Mouse (Mus musculus) forebrain, embryonic 11.5 days (tissue): ENCODE measurements at regions not wholly inside any gene's neighbourhood (a gene's known extent, or its start where the extent isn't known, plus 50 kb on each side); places are given as distances from the start of the nearest gene placed in this dataset.

Experiments
- ATAC-seq: fragments of 200-750 bp; cut with Nextera tagmentation; replicated peaks from 2 replicates; pipeline ENCODE4 v1.8.0; 2017; ENCODE audit warnings: moderate TSS enrichment; ENCODE audit not compliant: low FRiP score
- DNase-seq: peaks from one replicate; pipeline ENCODE4 v3.0.0-alpha.2; 2017; ENCODE audit warnings: low spot score
- H3K27ac ChIP-seq: fragments of 300-500 bp; sonication (generic); 2 replicates; pipeline ENCODE4 v1.5.1; 2014; ENCODE audit warnings: low read depth, low read length
- H3K27me3 ChIP-seq: fragments of 300-500 bp; sonication (generic); 2 replicates; pipeline ENCODE4 v1.6.1; 2014; ENCODE audit warnings: mild to moderate bottlenecking, low read length, mixed read lengths; ENCODE audit not compliant: control insufficient read depth, insufficient read depth
- H3K36me3 ChIP-seq: fragments of 300-500 bp; sonication (generic); 2 replicates; pipeline ENCODE4 v1.6.1; 2014; ENCODE audit warnings: mild to moderate bottlenecking, low read length, moderate library complexity, mixed read lengths; ENCODE audit not compliant: control insufficient read depth, insufficient read depth
- H3K4me1 ChIP-seq: fragments of 300-500 bp; sonication (generic); replicated peaks from 2 replicates; pipeline ENCODE4 v1.6.1; 2014; ENCODE audit warnings: low read length, mixed read lengths; ENCODE audit not compliant: control insufficient read depth, insufficient read depth
- H3K4me2 ChIP-seq: fragments of 300-500 bp; sonication (generic); 2 replicates; pipeline ENCODE4 v1.6.1; 2014; ENCODE audit warnings: low read depth, mild to moderate bottlenecking, low read length, moderate library complexity, mixed read lengths; ENCODE audit not compliant: severe bottlenecking
- H3K4me3 ChIP-seq: fragments of 300-500 bp; sonication (generic); 2 replicates; pipeline ENCODE4 v1.5.1; 2014; ENCODE audit warnings: low read depth, low read length
- H3K9ac ChIP-seq: fragments of 300-500 bp; sonication (generic); 2 replicates; pipeline ENCODE4 v1.6.1; 2014; ENCODE audit warnings: low read length
- H3K9me3 ChIP-seq: fragments of 300-500 bp; sonication (generic); 2 replicates; pipeline ENCODE4 v1.6.1; 2016; ENCODE audit warnings: low read length, mixed read lengths; ENCODE audit not compliant: control insufficient read depth
- WGBS: fragments of 180-500 bp; shearing (Covaris S2); extraction: QIAGEN DNeasy Blood & Tissue Kit; methylation state at CpG from one replicate; pipeline ENCODE4 v1.1.7; 2014; 5-methylcytosine and 5-hydroxymethylcytosine counted together

GRCm38 (mm10) chr3:149519575-149519929 lies 529.2 kb upstream of the Adgrl2 start:
- H3K9me3 ChIP-seq = no peaks in the 10 kb centered on the region
- no peaks in the 10 kb centered on the region for H3K36me3 ChIP-seq
- H3K4me2 ChIP-seq = peak overlapping the region; percentile 86
- H3K27me3 ChIP-seq = peaks cover 5% of the 10 kb centered on the region; the same call in 1 of the 2 replicates
- 0 out of 2 replicates have a peak, but pooled peaks cover 6% of the 10 kb centered on the region for H3K4me1 ChIP-seq
- no peak overlapping the region for H3K27ac ChIP-seq
- peak overlapping the region; percentile 53 for H3K9ac ChIP-seq
- peak overlapping the region; percentile 39 for H3K4me3 ChIP-seq
- DNase-seq = no peak
- 21% methylated on average over 15 of the region's 15 CpGs for WGBS
- peak; percentile 24 for ATAC-seq

GRCm38 (mm10) chr3:149518928-149519574 lies 528.7 kb upstream of the Adgrl2 start:
- no peaks in the 10 kb centered on the region for H3K9me3 ChIP-seq
- no peak overlapping the region for H3K27ac ChIP-seq
- H3K4me1 ChIP-seq = 0 out of 2 replicates have a peak, but pooled peaks cover 6% of the 10 kb centered on the region
- peak overlapping the region; percentile 86 for H3K4me2 ChIP-seq
- DNase-seq (peak; percentile 69), ATAC-seq (peak; percentile 76)
- H3K36me3 ChIP-seq = no peaks in the 10 kb centered on the region
- peak overlapping the region; percentile 53 for H3K9ac ChIP-seq
- H3K4me3 ChIP-seq = peak overlapping the region; percentile 39
- WGBS = 3% methylated on average over 27 of the region's 27 CpGs
- peaks cover 5% of the 10 kb centered on the region; the same call in 1 of the 2 replicates for H3K27me3 ChIP-seq

GRCm38 (mm10) chr3:149517537-149517936 lies 527.2 kb upstream of the Adgrl2 start:
- Histone ChIP-seq H3K4me2 (no peak overlapping the region), H3K9me3 (no peaks in the 10 kb centered on the region), H3K36me3 (no peaks in the 10 kb centered on the region), H3K27ac (no peak overlapping the region), H3K9ac (no peak overlapping the region), H3K4me1 (0 out of 2 replicates have a peak, but pooled peaks cover 6% of the 10 kb centered on the region), H3K27me3 (peaks cover 5% of the 10 kb centered on the region; the same call in 1 of the 2 replicates), H3K4me3 (no peak overlapping the region)
- 74% methylated on average over 11 of the region's 11 CpGs for WGBS
- DNase-seq (no peak), ATAC-seq (no peak)

GRCm38 (mm10) chr3:149509178-149509577 lies 518.8 kb upstream of the Adgrl2 start:
- no peak overlapping the region for H3K9ac ChIP-seq
- H3K36me3 ChIP-seq = no peaks in the 10 kb centered on the region
- H3K4me1 ChIP-seq = no peaks in the 10 kb centered on the region
- no peak for DNase-seq
- no peaks in the 10 kb centered on the region for H3K27me3 ChIP-seq
- no peak overlapping the region for H3K4me3 ChIP-seq
- WGBS = 94% methylated on average over 6 of the region's 6 CpGs
- no peak overlapping the region for H3K4me2 ChIP-seq
- no peak for ATAC-seq
- H3K9me3 ChIP-seq = no peaks in the 10 kb centered on the region
- H3K27ac ChIP-seq = no peak overlapping the region

- H3K36me3 ChIP-seq = no peaks in the 10 kb centered on the region
- H3K4me1 ChIP-seq = no peaks in the 10 kb centered on the region
- whole genome bisulfite sequencing = 95% methylated on average over 10 of the region's 10 CpGs
- H3K27me3 ChIP-seq = no peaks in the 10 kb centered on the region
- ATAC-seq (no peak), DNase-seq (no peak)
- H3K9me3 ChIP-seq = no peaks in the 10 kb centered on the region
- H3K4me3 ChIP-seq = no peak overlapping the region
- no peak overlapping the region for H3K9ac ChIP-seq
- no peak overlapping the region for H3K4me2 ChIP-seq
- no peak overlapping the region for H3K27ac ChIP-seq
Measured at GRCm38 (mm10) chr3:149508671-149509070, 518.3 kb upstream of the Adgrl2 start.

GRCm38 (mm10) chr3:149505692-149506091 lies 515.3 kb upstream of the Adgrl2 start:
- no peak for ATAC-seq
- Histone ChIP-seq H3K9ac (no peak overlapping the region), H3K4me3 (no peak overlapping the region), H3K4me1 (no peaks in the 10 kb centered on the region), H3K27ac (no peak overlapping the region), H3K27me3 (no peaks in the 10 kb centered on the region), H3K9me3 (no peaks in the 10 kb centered on the region), H3K36me3 (no peaks in the 10 kb centered on the region), H3K4me2 (no peak overlapping the region)
- 88% methylated on average over 9 of the region's 9 CpGs for WGBS
- DNase-seq = no peak

GRCm38 (mm10) chr3:149503992-149504391 lies 513.6 kb upstream of the Adgrl2 start:
- no peak overlapping the region for H3K27ac ChIP-seq
- WGBS = 94% methylated on average over 2 of the region's 2 CpGs

GRCm38 (mm10) chr3:149500130-149500529 lies 509.8 kb upstream of the Adgrl2 start:
- H3K27me3 ChIP-seq = no peaks in the 10 kb centered on the region
- no peak overlapping the region for H3K4me2 ChIP-seq
- no peak overlapping the region for H3K9ac ChIP-seq
- DNase-seq (no peak), ATAC-seq (no peak)
- no peak overlapping the region for H3K27ac ChIP-seq
- no peaks in the 10 kb centered on the region for H3K4me1 ChIP-seq
- no peaks in the 10 kb centered on the region for H3K36me3 ChIP-seq
- no peaks in the 10 kb centered on the region for H3K9me3 ChIP-seq
- WGBS = 82% methylated on average over 3 of the region's 3 CpGs
- H3K4me3 ChIP-seq = no peak overlapping the region

More at GRCm38 (mm10) chr3:149503992-149504391, 513.6 kb upstream of the Adgrl2 start:
- Histone ChIP-seq H3K9me3 (no peaks in the 10 kb centered on the region), H3K4me3 (no peak overlapping the region), H3K4me2 (no peak overlapping the region), H3K4me1 (no peaks in the 10 kb centered on the region), H3K9ac (no peak overlapping the region), H3K36me3 (no peaks in the 10 kb centered on the region), H3K27me3 (no peaks in the 10 kb centered on the region)
- ATAC-seq (no peak), DNase-seq (no peak)

- Histone ChIP-seq H3K4me3 (no peak overlapping the region), H3K27ac (no peak overlapping the region), H3K4me2 (no peak overlapping the region), H3K9me3 (no peaks in the 10 kb centered on the region), H3K36me3 (no peaks in the 10 kb centered on the region), H3K9ac (no peak overlapping the region), H3K27me3 (no peaks in the 10 kb centered on the region), H3K4me1 (no peaks in the 10 kb centered on the region)
- WGBS = 68% methylated on average over 1 of the region's 1 CpGs
- DNase-seq = no peak
- ATAC-seq = no peak
Measured at GRCm38 (mm10) chr3:149498765-149499164, 508.4 kb upstream of the Adgrl2 start.
